In the genomic region with DNA sequence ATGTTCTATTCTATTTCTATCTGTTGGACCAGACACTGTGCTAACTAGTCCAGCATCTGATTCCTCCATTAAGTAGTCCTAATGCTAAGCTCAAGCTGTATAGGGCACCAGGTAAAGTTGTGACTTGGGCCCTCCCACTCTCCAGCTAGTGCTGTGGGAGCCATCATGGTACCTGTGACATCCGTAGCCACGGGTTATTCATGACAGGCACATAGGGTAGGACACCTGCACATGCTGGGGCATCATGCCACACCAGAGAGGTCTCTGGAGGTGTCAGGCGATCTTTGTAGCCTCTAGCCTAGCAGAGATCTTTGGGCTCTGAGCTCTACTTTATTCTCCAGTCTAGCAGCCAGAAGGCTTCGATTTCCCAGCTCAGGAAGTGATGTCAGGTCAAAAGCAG, we compare ENCODE assay signal across 25 mouse cellular contexts. TPM values are rescaled to one million over a fixed set of nuclear protein-coding genes. Genes with fewer than 3 reads are reported as not detected.
"Had no signal": no experiment of that assay in that cellular context is flagged by ENCODE, and none has a peak within 500 bp of the region (broad histone marks: within the 10 kb centered on the region; RNA-seq: fewer than 3 reads in every experiment).

No protein-coding gene starts in this region.

- H3K27ac ChIP-seq: lung, embryonic 15.5 days; midbrain, embryonic 10.5 days; midbrain, embryonic 12.5 days; neural tube, embryonic 13.5 days; neural tube, embryonic 15.5 days had no signal

- DNase-seq: liver, postnatal 0 days; lung, adult 2 months; lung, postnatal 14 days; lung, postnatal 36 days; midbrain, embryonic 14.5 days; retina, postnatal 1 day; right cerebral cortex, adult 18-20 months; right cerebral cortex, postnatal 25 days; right cerebral cortex, postnatal 4 days; spleen, adult 18-20 months; thymus, adult 18-20 months; thymus, postnatal 14 days; thymus, postnatal 36 days had no signal

- H3K4me3 ChIP-seq: lung, embryonic 15.5 days; midbrain, embryonic 10.5 days; midbrain, embryonic 12.5 days; myocyte; neural tube, embryonic 13.5 days; neural tube, embryonic 15.5 days had no signal

- H3K36me3 ChIP-seq: lung, embryonic 15.5 days; midbrain, embryonic 10.5 days; midbrain, embryonic 12.5 days; neural tube, embryonic 13.5 days; neural tube, embryonic 15.5 days had no signal

- ATAC-seq: liver, postnatal 0 days; lung, postnatal 0 days; midbrain, embryonic 16.5 days had no signal

- H3K4me2 ChIP-seq: lung, embryonic 15.5 days; midbrain, embryonic 12.5 days; neural tube, embryonic 13.5 days; neural tube, embryonic 15.5 days had no signal

- H3K9me3 ChIP-seq: lung, embryonic 15.5 days; midbrain, embryonic 10.5 days; midbrain, embryonic 12.5 days; neural tube, embryonic 13.5 days; neural tube, embryonic 15.5 days had no signal

- H3K27me3 ChIP-seq: lung, embryonic 15.5 days; midbrain, embryonic 12.5 days; neural tube, embryonic 13.5 days; neural tube, embryonic 15.5 days had no signal

- H3K9ac ChIP-seq: liver, postnatal 0 days; lung, embryonic 15.5 days; midbrain, embryonic 12.5 days; neural tube, embryonic 13.5 days; neural tube, embryonic 15.5 days had no signal

- H3K4me1 ChIP-seq: lung, embryonic 15.5 days; midbrain, embryonic 10.5 days; midbrain, embryonic 12.5 days; neural tube, embryonic 13.5 days; neural tube, embryonic 15.5 days had no signal

RNA-seq across cellular contexts. Expression of gene Tmem273, which starts 2.9 kb away (rescaled TPM):
- total RNA-seq: megakaryocyte-erythroid progenitor cell, adult 5-6 weeks had no signal

RNA-seq across cellular contexts. Expression of gene Fam170b, which starts 50.9 kb away (rescaled TPM):
- total RNA-seq: megakaryocyte-erythroid progenitor cell, adult 5-6 weeks had no signal
- polyA plus RNA-seq: lung, adult 2 months; midbrain, embryonic 10.5 days; midbrain, embryonic 12.5 days; midbrain, embryonic 14.5 days; myocyte; neural tube, embryonic 11.5 days; neural tube, embryonic 15.5 days; small intestine, adult 2 months; thymus, postnatal 0 days had no signal
